Mouse (Mus musculus) G1E (cell line): ENCODE data around the gene Slc28a2. TPM values are rescaled to one million over a fixed set of nuclear protein-coding genes. Genes with fewer than 3 reads are reported as not detected.

Experiments
- ATAC-seq: 2 replicates; pipeline ENCODE4 v1.8.0; 2016; ENCODE audit warnings: mild to moderate bottlenecking; ENCODE audit not compliant: insufficient number of reproducible peaks, poor library complexity, low FRiP score, severe bottlenecking; ENCODE audit errors: extremely low read depth
- DNase-seq: peaks from one replicate; pipeline ENCODE4 v3.0.0; 2012; ENCODE audit warnings: low spot score
- H3K27me3 ChIP-seq: 2 replicates; pipeline ENCODE4 v1.6.1; 2012; ENCODE audit warnings: mild to moderate bottlenecking, low read length, inconsistent platforms; ENCODE audit not compliant: insufficient read depth
- H3K36me3 ChIP-seq: replicated peaks from 2 replicates; pipeline ENCODE3; 2012; ENCODE audit warnings: mild to moderate bottlenecking, inconsistent platforms
- H3K4me1 ChIP-seq: 2 replicates; pipeline ENCODE4 v1.6.1; 2012; ENCODE audit warnings: low read depth, low read length, inconsistent platforms, mixed read lengths; ENCODE audit not compliant: insufficient read depth
- H3K4me3 ChIP-seq: 2 replicates; pipeline ENCODE4 v1.5.1; 2012; ENCODE audit warnings: low read depth, mild to moderate bottlenecking, inconsistent platforms, low read length, moderate library complexity, mixed read lengths
- H3K9me3 ChIP-seq: replicated peaks from 2 replicates; pipeline ENCODE4 v1.6.1; 2012; ENCODE audit warnings: inconsistent platforms
- CTCF ChIP-seq: IDR thresholded peaks from 2 replicates; pipeline ENCODE4 v1.5.1; 2012; ENCODE audit warnings: low read depth, low read length, inconsistent platforms, mixed read lengths
- GATA1 ChIP-seq: IDR thresholded peaks from 2 replicates; pipeline ENCODE4 v1.6.1; 2012; ENCODE audit warnings: borderline replicate concordance, low read length, inconsistent platforms, mixed read lengths
- GATA2 ChIP-seq: IDR thresholded peaks from 2 replicates; pipeline ENCODE4 v1.6.1; 2012; ENCODE audit warnings: low read depth, low read length, inconsistent platforms, borderline replicate concordance
- POLR2AphosphoS5 ChIP-seq: IDR thresholded peaks from 2 replicates; pipeline ENCODE4 v1.6.1; 2012; ENCODE audit warnings: low read depth, low read length, inconsistent platforms; ENCODE audit not compliant: insufficient replicate concordance
- TAL1 ChIP-seq: conservative IDR thresholded peaks from 2 replicates; pipeline ENCODE4 v1.6.1; 2012; ENCODE audit warnings: low read depth, low read length, inconsistent platforms, mixed read lengths
- polyA plus RNA-seq: library from polyadenylated mRNA; stranded (reverse); fragments of >175 nt; gene quantifications from 2 replicates; pipeline ENCODE4 v1.2.3, GENCODE M21; 2012
- total RNA-seq, 2 experiments: library from RNA; stranded (forward) in 1 of 2; stranded (reverse) in 1 of 2; fragments of 200-1000 nt in 1 of 2; fragments of >200 nt in 1 of 2; fragmentation: Nextera tagmentation in 1 of 2; gene quantifications; 2 replicates each; pipeline ENCODE4 v1.2.3; 2014 to 2017

Gene Slc28a2
- total and polyA plus RNA-seq, 3 experiments: 0.01 to 0.05 TPM; not detected in 1

GRCm38 (mm10) chr2:122441000-122441933 lies 15.0 kb downstream of the Slc28a2 start:
- no peaks in the 10 kb centered on the region for H3K27me3 ChIP-seq
- TF ChIP-seq TAL1: no peak
- no peak for TF ChIP-seq GATA1
- TF ChIP-seq GATA2: no peak
- no peak for TF ChIP-seq CTCF
- TF ChIP-seq POLR2AphosphoS5: no peak
- no peaks in the 10 kb centered on the region for H3K4me1 ChIP-seq
- ATAC-seq (no peak), DNase-seq (no peak)
- no peaks in the 10 kb centered on the region for H3K36me3 ChIP-seq
- H3K4me3 ChIP-seq: no peak overlapping the region
- no peaks in the 10 kb centered on the region for H3K9me3 ChIP-seq

DNA sequence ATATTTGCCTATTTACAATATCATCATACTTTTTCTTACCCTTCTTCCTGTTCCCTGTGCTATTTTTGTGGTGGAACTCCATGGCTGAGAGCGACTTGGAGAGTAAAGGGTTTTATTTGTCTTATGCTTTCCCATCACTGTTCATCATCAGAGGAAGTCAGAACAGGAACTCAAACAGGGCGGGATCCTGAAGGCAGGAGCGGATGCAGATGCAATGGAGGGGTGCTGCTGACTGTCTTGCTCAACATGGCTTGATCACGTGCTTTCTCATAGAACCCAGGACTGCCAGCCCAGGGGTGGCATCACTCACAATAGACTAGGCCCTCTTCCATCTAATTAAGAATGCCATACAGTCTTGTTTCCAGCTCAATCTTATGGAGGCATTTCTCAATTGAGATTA lies 24.1 kb downstream of the Slc28a2 start:
- no peaks in the 10 kb centered on the region for H3K9me3 ChIP-seq
- no peak for ATAC-seq
- no peak overlapping the region for H3K4me3 ChIP-seq
- H3K4me1 ChIP-seq: no peaks in the 10 kb centered on the region
- no peak for DNase-seq
- H3K36me3 ChIP-seq: no peaks in the 10 kb centered on the region
- TF ChIP-seq GATA2 (no peak), GATA1 (no peak), CTCF (no peak), TAL1 (no peak), POLR2AphosphoS5 (no peak)
- no peaks in the 10 kb centered on the region for H3K27me3 ChIP-seq

GRCm38 (mm10) chr2:122452426-122452825 lies 26.1 kb downstream of the Slc28a2 start:
- Histone ChIP-seq H3K36me3 (no peaks in the 10 kb centered on the region), H3K4me3 (no peak overlapping the region), H3K27me3 (no peaks in the 10 kb centered on the region), H3K9me3 (no peaks in the 10 kb centered on the region), H3K4me1 (no peaks in the 10 kb centered on the region)
- DNase-seq (no peak), ATAC-seq (no peak)
- TF ChIP-seq GATA1: no peak

DNA sequence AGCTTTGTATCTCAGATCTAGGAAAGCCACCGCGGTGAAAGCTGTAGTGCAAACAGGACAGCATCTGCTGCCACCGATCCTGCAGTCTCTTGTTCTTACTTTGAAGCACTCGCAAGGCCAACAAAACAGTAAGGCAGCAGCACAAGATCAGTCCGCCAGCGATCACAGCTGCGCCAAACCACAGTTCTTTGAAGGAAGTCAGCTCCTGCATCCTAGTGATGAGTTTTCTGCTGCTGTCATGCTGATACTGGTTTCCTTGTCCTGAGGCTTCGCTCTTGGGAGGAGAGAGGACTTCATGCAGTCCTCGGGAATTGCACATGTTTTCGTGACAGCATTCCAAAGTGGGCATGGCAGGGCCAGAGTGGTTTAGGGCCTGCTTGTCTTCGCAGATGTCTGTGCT lies 40.6 kb downstream of the Slc28a2 start:
- TF ChIP-seq CTCF: no peak
- TF ChIP-seq GATA2: no peak
- TF ChIP-seq TAL1: no peak
- TF ChIP-seq POLR2AphosphoS5: no peak
- no peak for TF ChIP-seq GATA1
- Histone ChIP-seq H3K4me1 (no peaks in the 10 kb centered on the region), H3K4me3 (no peak overlapping the region), H3K36me3 (no peaks in the 10 kb centered on the region), H3K27me3 (no peaks in the 10 kb centered on the region), H3K9me3 (no peaks in the 10 kb centered on the region; the same call in 1 of the 2 replicates)
- no peak for ATAC-seq
- DNase-seq: no peak

- no peak overlapping the region for H3K4me3 ChIP-seq
- no peak for ATAC-seq
Measured at GRCm38 (mm10) chr2:122467351-122468013, 41.2 kb downstream of the Slc28a2 start.

GRCm38 (mm10) chr2:122469221-122469620 lies 42.9 kb downstream of the Slc28a2 start:
- no peaks in the 10 kb centered on the region; the same call in 1 of the 2 replicates for H3K9me3 ChIP-seq
- no peak for ATAC-seq
- no peaks in the 10 kb centered on the region for H3K4me1 ChIP-seq
- H3K27me3 ChIP-seq: no peaks in the 10 kb centered on the region
- no peak overlapping the region for H3K4me3 ChIP-seq
- no peak for DNase-seq
- H3K36me3 ChIP-seq: no peaks in the 10 kb centered on the region
- TF ChIP-seq GATA2: no peak
- no peak for TF ChIP-seq GATA1
- TF ChIP-seq POLR2AphosphoS5: no peak
- no peak for TF ChIP-seq CTCF
- no peak for TF ChIP-seq TAL1

More at GRCm38 (mm10) chr2:122467351-122468013, 41.2 kb downstream of the Slc28a2 start:
- H3K4me1 ChIP-seq: no peaks in the 10 kb centered on the region
- H3K9me3 ChIP-seq: no peaks in the 10 kb centered on the region; the same call in 1 of the 2 replicates
- DNase-seq: no peak
- no peak for TF ChIP-seq POLR2AphosphoS5
- H3K36me3 ChIP-seq: no peaks in the 10 kb centered on the region
- no peaks in the 10 kb centered on the region for H3K27me3 ChIP-seq
